Mouse (Mus musculus) Muller cell, postnatal 12 days (primary cell): ENCODE results near the gene Pccb.
A peak's percentile ranks its signal among the peaks of the same experiment; 100 is the strongest.

Experiments used
- DNase-seq: peaks from one replicate; pipeline ENCODE4 v3.0.0-alpha.2; 2015; ENCODE audit errors: inconsistent ontology term

Gene Pccb

GRCm38 (mm10) chr9:100987006-100987405 lies 47.7 kb downstream of the Pccb start:
- DNase-seq, result no peak

- DNase-seq, result no peak
Observed at GRCm38 (mm10) chr9:100984381-100985310, 50.1 kb downstream of the Pccb start.

- no peak for DNase-seq
Observed at GRCm38 (mm10) chr9:100982786-100983185, 51.9 kb downstream of the Pccb start.

DNA sequence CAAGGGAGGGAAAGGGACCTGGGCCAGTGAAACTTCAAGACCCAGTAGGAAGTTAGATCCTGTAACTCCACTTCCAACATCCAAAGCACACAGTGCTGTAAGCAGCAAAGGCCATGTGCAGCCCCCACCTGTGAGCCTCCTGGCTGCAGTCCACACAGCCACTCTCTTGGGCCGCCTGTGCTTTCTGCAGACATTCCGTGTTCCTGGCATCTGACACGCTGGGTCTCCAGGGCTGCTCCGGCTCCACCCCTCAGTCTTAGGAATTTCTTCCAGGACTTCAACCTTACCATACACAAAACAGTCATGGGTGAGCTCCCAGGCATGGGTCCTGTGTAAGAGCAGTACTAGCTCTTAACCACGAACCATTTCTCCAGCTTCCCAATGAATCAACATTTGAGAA lies 55.4 kb downstream of the Pccb start:
- DNase-seq, result no peak

GRCm38 (mm10) chr9:100978666-100979065 lies 56.0 kb downstream of the Pccb start:
- no peak for DNase-seq

DNA sequence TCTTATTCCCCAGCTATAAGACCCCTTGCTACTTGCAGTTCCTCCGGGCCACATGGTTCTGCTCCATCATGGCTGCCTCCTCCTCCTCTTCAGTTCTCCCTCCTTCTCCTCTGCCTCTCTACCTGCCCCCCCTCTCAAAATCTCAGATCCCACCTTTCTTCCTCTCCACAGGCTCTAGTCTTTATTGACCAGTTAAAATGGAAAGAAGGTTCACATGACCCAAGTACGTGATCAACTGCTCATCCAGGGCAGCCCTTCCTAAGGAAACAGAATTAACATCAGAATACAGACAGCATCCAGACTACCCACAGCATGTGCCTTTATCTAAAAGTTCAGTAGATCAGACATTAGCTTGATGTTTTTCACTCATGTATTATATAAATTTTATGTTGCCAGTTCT lies 65.2 kb downstream of the Pccb start:
- DNase-seq, result no peak

- no peak for DNase-seq
Observed at GRCm38 (mm10) chr9:100964106-100964505, 70.6 kb downstream of the Pccb start.

DNA sequence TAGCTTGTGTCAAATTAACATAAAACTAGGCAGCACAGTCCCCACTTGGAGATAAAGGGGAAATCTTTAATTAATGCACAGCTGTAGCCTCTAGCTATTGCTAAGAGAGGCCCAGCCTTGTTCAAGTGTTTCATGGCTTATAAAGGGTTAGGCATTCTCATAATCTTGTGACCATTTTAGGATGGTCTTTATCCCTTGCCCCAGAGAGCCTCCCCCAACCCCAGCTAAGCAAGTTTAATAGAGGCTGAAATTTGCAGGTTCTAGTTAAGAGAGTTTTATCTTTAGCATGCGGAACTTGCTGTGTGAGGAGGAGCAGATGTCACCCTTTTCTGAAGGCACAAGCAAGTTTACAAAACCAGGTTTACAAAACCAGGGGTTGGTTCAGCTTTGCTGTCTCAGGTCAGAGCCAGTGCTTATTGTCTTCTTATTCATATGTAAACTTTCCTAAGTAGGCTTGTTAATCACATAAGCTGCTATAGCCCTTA lies 71.2 kb downstream of the Pccb start:
- no peak for DNase-seq

- DNase-seq, result no peak
Observed at GRCm38 (mm10) chr9:100962903-100963427, 71.7 kb downstream of the Pccb start.

DNA sequence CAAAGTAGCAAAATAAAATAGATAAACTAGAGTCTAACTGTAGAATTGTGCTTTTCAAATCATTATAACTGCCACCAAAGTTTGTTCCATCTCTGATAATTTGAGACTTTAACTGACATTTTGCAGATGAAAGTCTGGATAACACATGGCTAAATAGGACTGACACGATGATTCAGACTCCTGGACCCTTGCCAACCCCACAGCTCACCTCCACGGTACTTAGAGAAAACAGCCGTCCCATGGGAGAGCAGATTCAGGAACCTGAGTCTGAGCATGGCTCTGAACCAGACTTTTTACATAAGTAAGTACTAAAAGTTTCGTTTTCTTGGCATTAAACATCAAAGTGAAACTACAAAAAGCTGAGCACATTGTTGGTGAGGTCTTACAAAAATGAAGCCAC lies 83.2 kb downstream of the Pccb start:
- DNase-seq, result peak; percentile 32

DNA sequence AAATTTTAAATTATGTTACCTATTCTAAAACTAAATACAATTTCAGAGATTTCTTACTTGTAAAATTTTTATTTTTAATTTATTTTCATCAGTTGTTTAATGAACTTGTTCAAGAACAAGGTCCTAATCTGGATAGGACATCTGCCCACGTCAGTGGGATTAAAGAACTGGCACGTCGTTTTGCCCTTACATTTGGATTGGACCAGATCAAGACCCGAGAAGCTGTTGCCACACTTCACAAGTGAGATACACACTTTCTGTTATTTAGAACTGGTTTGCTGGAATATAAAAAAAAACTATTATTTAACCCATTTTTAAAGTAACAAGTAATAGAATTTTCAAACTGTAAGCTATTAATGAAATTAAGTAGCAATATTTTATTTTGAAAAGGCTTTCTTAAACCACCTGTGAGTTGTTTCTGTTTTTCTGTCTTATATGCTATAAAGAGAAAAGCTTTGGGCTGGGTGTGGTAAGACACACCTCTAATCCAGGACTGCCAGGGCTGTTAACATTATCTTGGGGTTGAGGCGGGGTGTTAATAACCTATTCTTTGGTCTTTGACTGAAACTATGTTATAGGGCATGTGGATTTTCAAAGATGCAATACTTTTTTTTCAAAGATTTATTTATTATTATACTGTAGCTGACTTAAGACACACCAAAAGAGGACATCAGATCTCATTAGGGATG lies 89.9 kb downstream of the Pccb start:
- DNase-seq, result no peak

DNA sequence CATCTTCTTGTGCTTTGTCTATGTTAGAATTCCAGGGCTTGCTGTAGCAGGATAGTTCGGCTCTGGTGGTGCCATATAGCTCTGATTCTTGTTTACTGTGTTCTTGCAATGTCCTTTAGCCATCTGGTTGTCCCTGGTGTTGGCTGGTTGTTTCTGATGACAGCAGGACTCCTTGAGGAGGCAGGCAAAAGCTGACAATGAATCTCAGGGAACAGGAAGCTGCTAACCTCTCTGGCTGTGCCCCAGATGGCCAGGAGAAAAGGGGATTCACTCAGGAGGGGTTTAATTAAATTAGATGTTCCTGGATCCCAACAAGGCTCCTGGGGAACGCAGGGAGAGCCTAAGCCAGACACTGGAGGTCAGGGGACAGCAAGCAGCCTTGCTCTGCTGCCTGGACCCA lies 92.7 kb downstream of the Pccb start:
- DNase-seq, result no peak
